Mouse (Mus musculus) frontal cortex, postnatal 10 days (tissue): ENCODE data around the gene Tmem136.
"Not testable (repeated sequence)": the region's sequence is repeated elsewhere in the genome, so short reads cannot be mapped to it uniquely, and the experiment has no call there.

Source experiments
- DNase-seq, 2 experiments: peaks; one replicate each; pipeline ENCODE4 v3.0.0; 2022; ENCODE audit warnings: low spot score in 2 of 2, mixed read lengths in 1 of 2

Gene Tmem136

GRCm38 (mm10) chr9:43116134-43116996 is at the start of gene Tmem136:
Gene Tmem136, minus strand, starts transcription at chr9:43116570.
- peak; percentile 51 to 73 for DNase-seq

- no peak for DNase-seq
Observed at GRCm38 (mm10) chr9:43155960-43156359, 39.6 kb upstream of the Tmem136 start.

- no peak for DNase-seq
Observed at GRCm38 (mm10) chr9:43151779-43152178, 35.4 kb upstream of the Tmem136 start.

- DNase-seq, result no peak
Observed at GRCm38 (mm10) chr9:43150957-43151356, 34.6 kb upstream of the Tmem136 start.

GRCm38 (mm10) chr9:43150075-43150474 is 33.7 kb upstream of the Tmem136 start:
- DNase-seq, result no peak

- DNase-seq, result no peak
Observed at GRCm38 (mm10) chr9:43149498-43149897, 33.1 kb upstream of the Tmem136 start.

- no peak for DNase-seq
Observed at GRCm38 (mm10) chr9:43145196-43145595, 28.8 kb upstream of the Tmem136 start.

GRCm38 (mm10) chr9:43144206-43144810 is 27.9 kb upstream of the Tmem136 start:
- DNase-seq, result no peak

GRCm38 (mm10) chr9:43141839-43142238 is 25.5 kb upstream of the Tmem136 start:
- DNase-seq, result peak in 1 of 2 experiments; percentile 60

GRCm38 (mm10) chr9:43133525-43133924 is 17.2 kb upstream of the Tmem136 start:
- peak; percentile 32 to 50 for DNase-seq

- no peak for DNase-seq
Observed at GRCm38 (mm10) chr9:43132380-43132779, 16.0 kb upstream of the Tmem136 start.

- no peak for DNase-seq
Observed at GRCm38 (mm10) chr9:43131940-43132339, 15.6 kb upstream of the Tmem136 start.

GRCm38 (mm10) chr9:43130684-43131083 is 14.3 kb upstream of the Tmem136 start:
- no peak for DNase-seq

GRCm38 (mm10) chr9:43127101-43127787 is 10.9 kb upstream of the Tmem136 start:
- DNase-seq, result no peak

- no peak for DNase-seq
Observed at GRCm38 (mm10) chr9:43122379-43122778, 6.0 kb upstream of the Tmem136 start.

GRCm38 (mm10) chr9:43121948-43122347 is 5.6 kb upstream of the Tmem136 start:
- DNase-seq, result not testable (repeated sequence)

GRCm38 (mm10) chr9:43116997-43117336 is 597 bp upstream of the Tmem136 start:
- DNase-seq, result no peak

- no peak for DNase-seq
Observed at GRCm38 (mm10) chr9:43115431-43116133, 788 bp downstream of the Tmem136 start.

GRCm38 (mm10) chr9:43114833-43115232 is 1.5 kb downstream of the Tmem136 start:
- no peak for DNase-seq

- no peak for DNase-seq
Observed at GRCm38 (mm10) chr9:43110286-43110980, 5.9 kb downstream of the Tmem136 start.

GRCm38 (mm10) chr9:43109125-43109524 is 7.2 kb downstream of the Tmem136 start:
- no peak for DNase-seq
